Mouse (Mus musculus) ovary, postnatal 36 days (tissue): ENCODE measurements around the gene Jdp2.
A peak's percentile ranks its signal among the peaks of the same experiment; 100 is the strongest.

ENCODE experiments used
- DNase-seq: peaks from one replicate; pipeline ENCODE4 v3.0.0; 2022; ENCODE audit warnings: low spot score, mixed read lengths

The Jdp2 gene

GRCm38 (mm10) chr12:85598611-85599477 lies at the start of gene Jdp2:
TSS of gene Jdp2 (plus strand) at chr12:85599027.
- DNase-seq, result peak; percentile 89

DNA sequence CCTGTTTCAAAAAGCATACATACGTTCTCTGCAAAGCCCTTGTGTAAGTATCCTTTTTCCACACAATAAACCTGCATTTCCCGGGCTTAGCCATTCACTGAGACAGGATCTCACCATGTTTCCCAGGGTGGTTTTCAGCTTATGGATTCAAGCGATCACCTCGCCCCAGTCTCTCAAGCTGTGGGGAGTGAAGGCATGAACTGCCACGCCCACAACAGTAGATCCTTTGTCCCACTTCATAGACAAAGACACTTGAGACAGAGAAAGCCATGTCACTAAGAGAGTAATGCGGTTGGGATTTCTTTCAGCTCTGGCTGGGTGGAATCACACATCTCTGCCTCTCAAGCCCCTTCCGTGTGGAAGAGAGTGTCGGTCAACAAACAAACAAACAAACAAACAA lies 49.2 kb upstream of the Jdp2 start:
- DNase-seq, result no peak

GRCm38 (mm10) chr12:85550435-85550834 lies 48.4 kb upstream of the Jdp2 start:
- DNase-seq, result no peak

DNA sequence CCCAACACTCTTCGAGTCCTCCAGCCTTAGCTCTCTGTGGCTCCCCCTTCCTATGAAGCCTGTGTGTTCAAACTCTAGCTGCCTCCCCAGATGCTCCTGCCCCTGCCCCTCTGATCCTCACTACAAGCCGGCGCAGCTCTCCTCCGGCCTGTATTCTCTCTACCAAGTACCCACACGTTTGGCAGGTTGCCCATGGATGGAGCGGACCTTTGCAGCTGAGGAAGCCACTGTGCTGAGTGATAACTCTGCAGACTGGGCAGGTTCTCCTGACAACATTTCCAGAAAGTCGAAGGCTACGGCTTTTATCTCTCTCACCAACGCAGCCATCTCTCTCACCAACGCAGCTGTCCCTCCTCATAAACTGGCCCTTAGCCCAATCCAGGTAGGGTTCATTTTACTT lies 39.5 kb upstream of the Jdp2 start:
- peak; percentile 39 for DNase-seq

- no peak for DNase-seq
Observed at GRCm38 (mm10) chr12:85565441-85565840, 33.4 kb upstream of the Jdp2 start.

DNA sequence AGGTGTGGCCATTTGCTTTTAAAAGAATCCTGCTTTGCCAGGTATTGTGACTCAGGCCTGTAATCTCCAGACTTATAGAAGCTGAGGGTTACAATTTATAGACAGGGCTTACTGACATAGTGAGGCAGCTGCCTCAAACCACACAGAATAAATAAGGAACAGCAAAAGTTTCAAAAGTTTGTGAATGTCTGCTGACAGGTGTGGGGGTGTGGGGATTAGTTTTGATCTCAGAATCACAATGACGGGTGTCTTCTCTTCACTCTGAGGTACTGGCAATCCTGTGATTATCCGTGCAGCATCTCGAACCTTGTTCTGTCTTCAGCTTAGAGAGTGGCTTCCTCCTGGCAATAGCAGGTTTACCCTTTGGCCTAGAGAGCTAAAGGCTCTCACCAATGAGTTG lies 30.5 kb upstream of the Jdp2 start:
- no peak for DNase-seq

GRCm38 (mm10) chr12:85569393-85570157 lies 29.3 kb upstream of the Jdp2 start:
- DNase-seq, result no peak

GRCm38 (mm10) chr12:85570158-85570540 lies 28.7 kb upstream of the Jdp2 start:
- no peak for DNase-seq

DNA sequence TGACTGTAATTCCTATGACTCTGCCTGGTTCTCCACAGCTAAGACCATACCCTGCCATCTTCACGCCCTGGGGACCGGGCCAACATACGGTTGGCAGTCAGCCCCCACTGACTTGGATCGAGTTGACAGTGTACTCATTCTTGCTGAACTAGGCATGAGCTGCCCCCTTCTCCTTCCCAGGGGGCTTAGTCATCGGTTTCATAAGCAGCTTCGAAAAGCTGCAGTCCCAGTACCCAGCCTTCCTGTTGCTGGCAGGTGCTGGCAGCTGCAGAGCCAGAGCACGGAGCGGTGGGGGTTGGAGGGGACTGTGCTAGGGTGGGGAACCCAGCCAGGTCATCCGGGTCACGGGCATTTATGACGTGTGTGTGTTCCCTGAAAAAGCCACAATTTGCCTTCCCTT lies 27.5 kb upstream of the Jdp2 start:
- DNase-seq, result peak; percentile 29

- peak; percentile 73 for DNase-seq
Observed at GRCm38 (mm10) chr12:85572047-85572475, 26.8 kb upstream of the Jdp2 start.

DNA sequence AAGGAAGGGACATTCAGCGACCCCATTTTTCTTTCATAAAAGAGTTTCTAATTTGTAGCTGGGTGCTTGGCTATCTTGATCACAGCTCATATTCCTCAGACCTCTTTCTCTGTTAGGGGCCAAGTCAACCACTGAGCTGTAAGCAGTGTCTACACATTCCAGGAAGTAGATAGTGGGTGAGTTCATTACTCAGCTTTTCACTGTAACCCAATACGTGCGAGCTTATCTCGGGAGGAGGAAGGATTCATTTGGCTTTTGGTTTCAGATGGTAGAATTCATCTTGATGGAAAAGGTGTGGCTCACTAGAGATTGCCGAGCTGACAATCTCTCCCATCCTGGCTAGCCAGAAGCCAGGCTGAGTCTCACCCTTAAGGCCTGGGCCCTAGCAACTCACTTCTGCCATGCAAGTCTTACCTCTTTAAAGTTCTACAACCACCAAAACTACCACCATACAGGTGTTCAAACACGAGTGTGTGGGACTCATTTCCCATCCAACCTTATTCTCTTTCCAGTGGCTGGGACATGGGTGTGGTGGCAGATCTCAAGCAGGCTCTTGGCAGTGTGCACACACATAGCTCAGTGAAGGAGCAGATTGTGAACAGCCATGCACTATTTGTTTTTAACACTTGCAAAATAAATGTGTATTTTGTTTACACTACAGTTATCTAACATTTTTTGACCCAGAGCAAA lies 23.9 kb upstream of the Jdp2 start:
- no peak for DNase-seq

GRCm38 (mm10) chr12:85575496-85575840 lies 23.4 kb upstream of the Jdp2 start:
- no peak for DNase-seq

- DNase-seq, result no peak
Observed at GRCm38 (mm10) chr12:85581261-85582066, 17.4 kb upstream of the Jdp2 start.

- DNase-seq, result no peak
Observed at GRCm38 (mm10) chr12:85582067-85582316, 16.8 kb upstream of the Jdp2 start.

DNA sequence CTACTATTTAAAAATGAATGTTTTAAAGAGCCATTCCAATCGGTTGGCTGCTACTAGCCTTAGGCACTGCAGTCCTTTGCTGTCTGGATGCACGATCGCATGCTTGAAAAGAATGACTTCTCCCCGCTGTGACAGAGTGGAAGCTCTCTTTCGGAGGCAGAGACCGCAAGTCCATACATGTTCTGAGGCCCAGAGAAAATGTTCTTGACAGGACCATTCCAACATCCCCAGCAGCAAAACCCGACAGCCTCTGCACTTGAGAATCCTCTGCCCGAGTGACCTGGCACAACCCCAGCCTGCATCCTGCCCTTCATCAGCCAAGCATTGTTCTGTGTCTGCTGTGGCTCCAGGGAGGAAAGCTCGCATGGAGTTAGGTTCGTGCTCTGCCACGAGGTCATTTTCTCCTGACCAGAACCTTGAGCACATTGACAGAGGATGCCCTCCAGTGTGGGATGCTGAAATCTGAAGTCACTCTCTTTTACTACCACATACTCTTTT lies 13.0 kb upstream of the Jdp2 start:
- DNase-seq, result no peak

GRCm38 (mm10) chr12:85589870-85590382 lies 8.9 kb upstream of the Jdp2 start:
- no peak for DNase-seq

- DNase-seq, result no peak
Observed at GRCm38 (mm10) chr12:85592943-85593342, 5.9 kb upstream of the Jdp2 start.

GRCm38 (mm10) chr12:85594390-85594789 lies 4.4 kb upstream of the Jdp2 start:
- no peak for DNase-seq

DNA sequence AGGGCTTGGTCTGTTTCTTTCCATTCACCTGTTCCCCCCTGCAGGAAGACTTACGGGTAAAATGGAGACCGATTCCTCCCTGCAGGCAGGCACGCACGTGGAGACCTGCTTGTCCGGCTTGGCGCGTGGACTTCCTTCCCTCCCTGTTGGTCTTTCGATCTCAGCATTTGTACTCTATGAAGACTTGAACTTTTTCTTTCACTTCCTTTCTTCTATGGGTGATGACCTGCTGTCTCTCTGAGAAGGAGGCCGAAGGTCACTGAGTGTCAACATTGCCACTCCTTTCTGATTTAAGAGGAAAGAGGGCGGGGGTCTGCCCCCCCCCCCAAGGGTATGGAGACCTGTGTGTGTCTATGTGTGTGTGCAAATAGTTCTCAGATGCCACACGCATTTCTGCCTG lies 774 bp upstream of the Jdp2 start:
- DNase-seq, result no peak

- peak; percentile 50 for DNase-seq
Observed at GRCm38 (mm10) chr12:85599478-85600152, 788 bp downstream of the Jdp2 start.

DNA sequence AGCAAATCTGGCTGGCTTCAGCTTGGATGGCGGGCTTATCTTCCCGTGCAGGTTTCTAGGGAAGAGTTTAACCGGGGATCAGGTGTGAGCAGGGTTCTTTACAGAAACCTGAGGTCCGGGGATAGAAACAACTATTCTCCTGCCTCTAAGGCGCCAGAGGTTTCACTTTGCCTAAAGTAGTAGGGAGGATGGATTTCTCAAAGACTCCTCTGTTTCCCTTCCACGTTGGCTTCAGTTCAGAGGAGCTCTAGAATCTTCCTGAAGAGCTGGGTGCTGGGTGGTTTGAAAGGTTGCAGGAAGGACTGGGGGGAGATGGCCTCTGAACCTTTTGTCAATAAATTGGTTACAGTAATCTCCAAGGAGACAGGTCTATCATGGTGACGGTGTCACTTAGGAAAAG lies 1.8 kb downstream of the Jdp2 start:
- no peak for DNase-seq
